Mouse (Mus musculus) lung, postnatal 0 days (tissue): ENCODE data around the gene H2-Eb1.

Experiments used
- CTCF ChIP-seq: IDR thresholded peaks from 2 replicates; pipeline ENCODE4 v1.5.1; 2016; ENCODE audit warnings: antibody characterized with exemption, mild to moderate bottlenecking
- EP300 ChIP-seq: IDR thresholded peaks from 2 replicates; pipeline ENCODE4 v1.6.1; 2016; ENCODE audit warnings: antibody characterized with exemption, mild to moderate bottlenecking, control low read depth

DNA sequence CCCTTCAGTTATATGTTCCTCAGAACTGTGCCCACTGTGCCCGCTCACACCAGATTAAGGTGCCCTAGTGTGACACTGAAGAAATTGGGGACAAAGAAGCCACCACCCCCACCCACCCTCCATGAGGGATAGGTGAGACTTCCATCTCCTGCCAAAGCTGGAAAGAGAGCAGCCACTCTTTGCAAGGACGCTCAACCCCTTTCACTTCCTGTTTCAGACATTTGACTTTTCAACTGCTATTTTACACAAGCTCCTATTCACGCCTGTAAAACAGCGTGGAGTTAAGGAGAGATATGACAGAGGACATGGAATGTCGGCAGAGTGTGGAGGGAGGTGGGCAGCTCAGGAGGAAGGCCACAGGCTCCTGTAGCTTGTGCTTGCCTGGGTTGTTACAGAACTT, 19.2 kb upstream of the H2-Eb1 start:
- TF ChIP-seq CTCF (no peak), EP300 (no peak)
